Mouse (Mus musculus): ENCODE measurements at regions not wholly inside any gene's neighbourhood (a gene's known extent, or its start where the extent isn't known, plus 50 kb on each side); places are given as distances from the start of the nearest gene placed in this dataset.

GRCm38 (mm10) chr8:34679565-34680291 is 568.2 kb upstream of the Gm10131 start:
- TF ChIP-seq CTCF (IDR thresholded peaks at IDR 0.05; ENCODE audit: insufficient read depth, low read depth, low read length) (no peak), POLR2A (IDR thresholded peaks at IDR 0.05; ENCODE audit: insufficient read depth, low read depth, low read length) (no peak)
